Comparison of ENCODE assay signal across 8 mouse cellular contexts in the genomic region with DNA sequence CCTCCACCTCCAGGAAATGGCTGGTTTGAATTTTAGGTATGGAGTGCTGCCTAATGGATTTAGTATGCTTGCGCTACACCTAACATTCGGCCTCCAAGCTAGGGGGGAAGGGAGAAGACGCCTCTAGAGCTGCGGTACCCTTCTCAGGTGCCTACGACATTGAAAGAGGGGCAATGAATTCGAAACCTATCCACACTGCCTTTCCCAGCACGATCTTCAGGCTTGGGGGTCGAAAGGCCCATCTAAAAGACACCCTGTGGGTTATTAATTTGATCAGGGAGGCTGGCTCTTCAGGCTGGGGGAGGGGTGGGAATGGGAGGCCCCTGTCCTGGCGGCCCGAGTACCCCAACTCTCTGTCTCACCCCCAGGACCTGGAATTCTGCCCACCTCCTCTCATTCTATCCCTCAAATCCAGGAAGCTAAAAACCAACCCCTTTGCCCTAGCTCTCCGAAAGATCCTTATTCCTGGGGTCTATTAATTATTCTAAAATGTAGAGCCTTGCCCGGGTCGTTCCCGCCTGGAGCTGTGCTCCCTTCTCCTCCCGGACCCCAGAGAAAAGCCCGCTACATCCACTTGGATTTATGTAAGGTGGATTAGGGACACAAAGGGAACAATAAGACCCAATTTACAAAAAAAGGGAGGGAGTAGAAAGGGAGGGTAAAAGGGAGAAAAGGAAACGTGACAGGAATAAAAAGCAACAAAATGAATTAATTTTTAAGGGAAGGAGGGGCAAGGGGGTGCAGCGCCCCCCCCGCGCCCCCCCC. TPM values are rescaled to one million over a fixed set of nuclear protein-coding genes. Genes with fewer than 3 reads are reported as not detected.
DNase-seq lines count a peak whose midpoint lies in the region; ATAC-seq and TF ChIP-seq lines count a peak whose summit lies in the region.

No protein-coding gene starts in this region.

- 0 out of 2 replicates have a peak overlapping the region, but pooled peaks have one; percentile 5 for H3K27ac ChIP-seq in lung, embryonic 15.5 days
- peak overlapping the region; percentile 93 for H3K27ac ChIP-seq in forebrain, embryonic 10.5 days
- H3K27ac ChIP-seq in limb, embryonic 12.5 days, result peak overlapping the region; percentile 74
- peak overlapping the region; percentile 66 for H3K27ac ChIP-seq in olfactory bulb, adult 2 months (ENCODE audit: insufficient read depth, low read depth, low read length)

- H3K4me3 ChIP-seq in lung, embryonic 15.5 days, result peak overlapping the region; percentile 67
- peak overlapping the region; percentile 81 for H3K4me3 ChIP-seq in forebrain, embryonic 10.5 days
- H3K4me3 ChIP-seq in limb, embryonic 12.5 days (replicated peaks), result peak overlapping the region; percentile 62
- H3K4me3 ChIP-seq in olfactory bulb, adult 2 months (ENCODE audit: insufficient read depth, low read depth, low read length), result peak overlapping the region; percentile 47

- H3K27me3 ChIP-seq in lung, embryonic 15.5 days, result peaks cover 4% of the 10 kb centered on the region; the same call in 1 of the 2 replicates
- H3K27me3 ChIP-seq in forebrain, embryonic 10.5 days (ENCODE audit: poor library complexity, severe bottlenecking), result peaks cover 19% of the 10 kb centered on the region
- H3K27me3 ChIP-seq in limb, embryonic 12.5 days, result peaks cover 5% of the 10 kb centered on the region; the same call in 1 of the 2 replicates

- WGBS in lung, embryonic 15.5 days, result 9% methylated on average over 20 of the region's 20 CpGs
- WGBS in forebrain, embryonic 10.5 days, result under 1% methylated on average over 20 of the region's 20 CpGs
- under 1% methylated on average over 20 of the region's 20 CpGs for WGBS in limb, embryonic 12.5 days
- 17% methylated on average over 20 of the region's 20 CpGs for WGBS in olfactory bulb, adult 2 months

- no peak for ATAC-seq in lung, embryonic 15.5 days (ENCODE audit: borderline replicate concordance, extremely low read depth, low FRiP score, low TSS enrichment)
- ATAC-seq in limb, embryonic 12.5 days (ENCODE audit: insufficient number of reproducible peaks, insufficient read depth, low FRiP score, low TSS enrichment, low read depth), result no peak

- no peaks in the 10 kb centered on the region for H3K9me3 ChIP-seq in lung, embryonic 15.5 days
- no peaks in the 10 kb centered on the region for H3K9me3 ChIP-seq in forebrain, embryonic 10.5 days
- H3K9me3 ChIP-seq in limb, embryonic 12.5 days, result no peaks in the 10 kb centered on the region

- H3K9ac ChIP-seq in lung, embryonic 15.5 days, result peak overlapping the region; percentile 60
- peak overlapping the region; percentile 72 for H3K9ac ChIP-seq in limb, embryonic 12.5 days (replicated peaks)

- H3K4me2 ChIP-seq in lung, embryonic 15.5 days, result peak overlapping the region; percentile 91
- H3K4me2 ChIP-seq in limb, embryonic 12.5 days, result peak overlapping the region; percentile 81

- H3K36me3 ChIP-seq in lung, embryonic 15.5 days, result 0 out of 2 replicates have a peak, but pooled peaks cover 4% of the 10 kb centered on the region
- H3K36me3 ChIP-seq in forebrain, embryonic 10.5 days (replicated peaks), result peaks cover 33% of the 10 kb centered on the region
- H3K36me3 ChIP-seq in limb, embryonic 12.5 days, result peaks cover 28% of the 10 kb centered on the region

- no peak for TF ChIP-seq CTCF in olfactory bulb, adult 2 months (IDR thresholded peaks at IDR 0.05; ENCODE audit: insufficient read depth, low read depth, low read length)

- TF ChIP-seq POLR2A in olfactory bulb, adult 2 months (IDR thresholded peaks at IDR 0.05; ENCODE audit: insufficient read depth, low read depth, low read length), result no peak

- no peak for DNase-seq in lung, postnatal 14 days
- peak; percentile 69 for DNase-seq in forebrain, embryonic 10.5 days (ENCODE audit: extremely low spot score, low spot score)
- no peak for DNase-seq in layer of hippocampus, adult 18-20 months (ENCODE audit: low spot score in 2 of 2)
- DNase-seq in adrenal gland, adult 8-10 months, result no peak
- DNase-seq in spleen, postnatal 4 days (ENCODE audit: low spot score in 2 of 2), result no peak

- H3K4me1 ChIP-seq in lung, embryonic 15.5 days, result peaks cover 29% of the 10 kb centered on the region
- peaks cover 78% of the 10 kb centered on the region for H3K4me1 ChIP-seq in forebrain, embryonic 10.5 days
- peaks cover 56% of the 10 kb centered on the region for H3K4me1 ChIP-seq in limb, embryonic 12.5 days (replicated peaks)
- H3K4me1 ChIP-seq in olfactory bulb, adult 2 months (ENCODE audit: control insufficient read depth, insufficient read depth, low read length), result peaks cover 5% of the 10 kb centered on the region; the same call in 1 of the 2 replicates

RNA-seq across cellular contexts. Expression of a gene that starts 2.3 kb away (rescaled TPM):
- polyA plus RNA-seq in lung, embryonic 15.5 days (2015; fragmentation: Nextera tagmentation; extraction: Ambion mirVana), result 14.2 and 16.9 TPM in 2 replicates
- 22.9 and 25.9 TPM in 2 replicates for polyA plus RNA-seq in forebrain, embryonic 10.5 days (2016; fragmentation: Nextera tagmentation; extraction: Ambion mirVana)
- polyA plus RNA-seq in limb, embryonic 12.5 days (2016; fragmentation: Nextera tagmentation; extraction: Ambion mirVana), result 57.7 and 58.5 TPM in 2 replicates
- not detected in 2 replicates for polyA plus RNA-seq in olfactory bulb, adult 2 months (2012; ENCODE audit: insufficient read depth, insufficient read length, low replicate concordance, missing spikeins)
- 100 to 1,000 TPM; 274 to 323 TPM for total RNA-seq in layer of hippocampus, adult 18-20 months (2021)
- total RNA-seq in adrenal gland, adult 8-10 months (2022), result 1 to 10 TPM; 2.9 to 4.0 (median 3.4) TPM

Comparison
In these comparisons a context has a peak if more than half of its experiments do, and no peak if none do; other contexts are left out.
1. H3K27ac ChIP-seq: peak in every context shown above with its lines; median percentile 93 in forebrain, embryonic 10.5 days; 74 in limb, embryonic 12.5 days; 66 in olfactory bulb, adult 2 months; 5 in lung, embryonic 15.5 days.